Mouse (Mus musculus): ENCODE measurements at regions not wholly inside any gene's neighbourhood (a gene's known extent, or its start where the extent isn't known, plus 50 kb on each side); places are given as distances from the start of the nearest gene placed in this dataset.
A peak's percentile ranks its signal among the peaks of the same experiment; 100 is the strongest.

DNA sequence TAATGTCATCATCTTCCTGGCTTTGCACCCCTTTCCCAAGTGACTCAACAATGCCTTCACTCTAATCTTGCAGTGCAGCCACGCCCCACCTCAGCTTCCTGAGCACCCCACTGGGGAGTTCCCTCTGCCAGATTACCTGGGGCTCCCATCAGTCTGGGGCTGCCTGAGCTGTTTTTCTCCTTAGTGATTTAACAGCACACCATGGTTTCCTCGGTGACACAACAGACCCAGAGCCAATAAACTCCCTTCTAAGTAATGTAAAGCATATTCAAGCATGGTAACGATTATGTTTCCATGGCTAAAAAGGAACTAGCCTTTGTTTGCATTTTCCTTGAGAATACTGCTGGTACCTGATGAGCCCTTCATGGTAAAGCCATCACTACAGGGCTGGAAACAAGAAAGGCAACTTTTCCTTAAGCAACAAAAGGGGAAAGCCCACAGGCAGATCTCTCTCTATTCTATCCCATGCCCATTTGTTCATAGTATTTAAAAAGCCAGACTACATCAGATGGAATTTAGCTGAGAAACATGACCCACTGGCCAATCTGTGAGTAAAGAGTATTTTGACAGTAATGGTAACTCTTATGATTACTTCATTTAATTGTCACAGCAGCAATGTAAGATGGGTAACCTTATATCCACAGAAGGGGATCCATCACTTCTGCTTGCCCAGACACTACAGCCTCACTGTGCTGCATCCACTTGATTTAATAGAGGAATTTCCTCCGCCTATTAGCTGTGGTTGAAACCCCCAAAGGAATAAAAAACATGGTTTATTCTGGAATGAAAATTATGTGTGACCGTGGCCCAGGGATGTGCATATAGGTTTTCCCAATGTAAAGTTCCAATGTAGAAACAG lies 294.6 kb upstream of the Tmc3 start:
- Histone ChIP-seq H3K9ac (ENCODE audit: low read depth, low read length) (no peak overlapping the region), H3K4me3 (ENCODE audit: insufficient read depth, low read depth, low read length) (no peak overlapping the region), H3K4me1 (ENCODE audit: control insufficient read depth, insufficient read depth, low read length) (no peaks in the 10 kb centered on the region), H3K27ac (replicated peaks; ENCODE audit: insufficient read depth, low read depth, low read length) (no peak overlapping the region), H3K27me3 (ENCODE audit: control insufficient read depth, insufficient read depth, low read length) (no peaks in the 10 kb centered on the region), H3K79me2 (ENCODE audit: control insufficient read depth, insufficient read depth, low read length) (no peaks in the 10 kb centered on the region), H3K36me3 (ENCODE audit: control insufficient read depth, insufficient read depth, low read length) (no peaks in the 10 kb centered on the region)
- WGBS = 56% methylated on average over 5 of the region's 5 CpGs
- no peak for TF ChIP-seq POLR2A (IDR thresholded peaks at IDR 0.05; ENCODE audit: extremely low read depth, insufficient read depth, low read length)
- TF ChIP-seq CTCF (IDR thresholded peaks at IDR 0.05; ENCODE audit: low read depth, low read length) = no peak
- DNase-seq (ENCODE audit: extremely low read depth, low read depth, low spot score) = no peak

DNA sequence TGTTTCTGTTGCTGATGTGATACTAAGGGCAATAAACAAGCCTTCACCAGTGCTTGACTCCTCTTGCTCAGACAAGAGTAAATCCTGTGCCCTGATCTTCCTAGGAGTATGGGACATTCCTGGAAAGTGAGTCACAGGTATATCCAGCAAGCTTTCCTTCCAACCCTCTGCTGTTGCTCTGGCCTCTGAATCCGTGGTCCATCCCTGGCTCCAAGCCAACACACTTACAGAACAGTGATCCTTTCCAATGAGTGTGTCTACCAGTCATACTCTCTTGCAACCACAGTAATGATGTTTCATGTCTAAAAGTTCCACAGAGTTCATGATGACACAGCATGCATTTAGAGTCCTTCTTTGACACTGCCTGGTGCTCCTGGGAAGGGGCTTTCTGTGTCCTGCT lies 277.6 kb upstream of the Tmc3 start:
- no peaks in the 10 kb centered on the region for H3K36me3 ChIP-seq (ENCODE audit: control insufficient read depth, insufficient read depth, low read length)
- H3K27me3 ChIP-seq (ENCODE audit: control insufficient read depth, insufficient read depth, low read length) = no peaks in the 10 kb centered on the region; the same call in 1 of the 2 replicates
- H3K9ac ChIP-seq (ENCODE audit: low read depth, low read length) = no peak overlapping the region
- H3K4me1 ChIP-seq (ENCODE audit: control insufficient read depth, insufficient read depth, low read length) = no peaks in the 10 kb centered on the region
- TF ChIP-seq CTCF (IDR thresholded peaks at IDR 0.05; ENCODE audit: low read depth, low read length) (no peak), POLR2A (IDR thresholded peaks at IDR 0.05; ENCODE audit: extremely low read depth, insufficient read depth, low read length) (no peak)
- DNase-seq (ENCODE audit: extremely low read depth, low read depth, low spot score) = no peak
- no peak overlapping the region for H3K27ac ChIP-seq (replicated peaks; ENCODE audit: insufficient read depth, low read depth, low read length)
- no peaks in the 10 kb centered on the region for H3K79me2 ChIP-seq (ENCODE audit: control insufficient read depth, insufficient read depth, low read length)
- H3K4me3 ChIP-seq (ENCODE audit: insufficient read depth, low read depth, low read length) = no peak overlapping the region
- WGBS = 55% methylated on average over 1 of the region's 1 CpGs

GRCm38 (mm10) chr7:83312172-83312571 lies 272.6 kb upstream of the Tmc3 start:
- H3K4me3 ChIP-seq (ENCODE audit: insufficient read depth, low read depth, low read length) = no peak overlapping the region
- H3K27me3 ChIP-seq (ENCODE audit: control insufficient read depth, insufficient read depth, low read length) = no peaks in the 10 kb centered on the region
- H3K4me1 ChIP-seq (ENCODE audit: control insufficient read depth, insufficient read depth, low read length) = no peaks in the 10 kb centered on the region
- no peaks in the 10 kb centered on the region for H3K79me2 ChIP-seq (ENCODE audit: control insufficient read depth, insufficient read depth, low read length)
- TF ChIP-seq POLR2A (IDR thresholded peaks at IDR 0.05; ENCODE audit: extremely low read depth, insufficient read depth, low read length) (no peak), CTCF (IDR thresholded peaks at IDR 0.05; ENCODE audit: low read depth, low read length) (no peak)
- no peaks in the 10 kb centered on the region for H3K36me3 ChIP-seq (ENCODE audit: control insufficient read depth, insufficient read depth, low read length)
- H3K9ac ChIP-seq (ENCODE audit: low read depth, low read length) = no peak overlapping the region
- WGBS = 73% methylated on average over 4 of the region's 4 CpGs
- H3K27ac ChIP-seq (replicated peaks; ENCODE audit: insufficient read depth, low read depth, low read length) = no peak overlapping the region
- no peak for DNase-seq (ENCODE audit: extremely low read depth, low read depth, low spot score)

GRCm38 (mm10) chr7:83329809-83330412 lies 254.8 kb upstream of the Tmc3 start:
- TF ChIP-seq CTCF (IDR thresholded peaks at IDR 0.05; ENCODE audit: low read depth, low read length) (no peak), POLR2A (IDR thresholded peaks at IDR 0.05; ENCODE audit: extremely low read depth, insufficient read depth, low read length) (no peak)
- no peak overlapping the region for H3K9ac ChIP-seq (ENCODE audit: low read depth, low read length)
- H3K4me1 ChIP-seq (ENCODE audit: control insufficient read depth, insufficient read depth, low read length) = no peaks in the 10 kb centered on the region
- no peak overlapping the region for H3K27ac ChIP-seq (replicated peaks; ENCODE audit: insufficient read depth, low read depth, low read length)
- no peaks in the 10 kb centered on the region for H3K27me3 ChIP-seq (ENCODE audit: control insufficient read depth, insufficient read depth, low read length)
- no peak for DNase-seq (ENCODE audit: extremely low read depth, low read depth, low spot score)
- H3K4me3 ChIP-seq (ENCODE audit: insufficient read depth, low read depth, low read length) = no peak overlapping the region
- no peaks in the 10 kb centered on the region for H3K36me3 ChIP-seq (ENCODE audit: control insufficient read depth, insufficient read depth, low read length)
- WGBS = 84% methylated on average over 5 of the region's 5 CpGs
- H3K79me2 ChIP-seq (ENCODE audit: control insufficient read depth, insufficient read depth, low read length) = no peaks in the 10 kb centered on the region

- no peaks in the 10 kb centered on the region for H3K36me3 ChIP-seq (ENCODE audit: control insufficient read depth, insufficient read depth, low read length)
- DNase-seq (ENCODE audit: extremely low read depth, low read depth, low spot score) = peak; percentile 44
- H3K4me3 ChIP-seq (ENCODE audit: insufficient read depth, low read depth, low read length) = no peak overlapping the region
- no peaks in the 10 kb centered on the region for H3K79me2 ChIP-seq (ENCODE audit: control insufficient read depth, insufficient read depth, low read length)
- H3K27ac ChIP-seq (replicated peaks; ENCODE audit: insufficient read depth, low read depth, low read length) = no peak overlapping the region
- no peak overlapping the region for H3K9ac ChIP-seq (ENCODE audit: low read depth, low read length)
- H3K27me3 ChIP-seq (ENCODE audit: control insufficient read depth, insufficient read depth, low read length) = no peaks in the 10 kb centered on the region
- WGBS = 59% methylated on average over 5 of the region's 5 CpGs
- H3K4me1 ChIP-seq (ENCODE audit: control insufficient read depth, insufficient read depth, low read length) = no peaks in the 10 kb centered on the region
- TF ChIP-seq CTCF (IDR thresholded peaks at IDR 0.05; ENCODE audit: low read depth, low read length) (no peak), POLR2A (IDR thresholded peaks at IDR 0.05; ENCODE audit: extremely low read depth, insufficient read depth, low read length) (no peak)
These were observed 237.5 kb upstream of the Tmc3 start for GRCm38 (mm10) chr7:83347103-83347754.

Measured in liver, adult 2 months (tissue).